Mouse (Mus musculus) c-Kit-positive CD71-negative TER-119-negative erythroid progenitor cells, embryonic 14.5 days (primary cell): Measurements from ENCODE around the gene Sspo.
A peak's percentile ranks its signal among the peaks of the same experiment; 100 is the strongest.

Source experiments
- DNase-seq: peaks from one replicate; pipeline ENCODE4 v3.0.0-alpha.2; 2013; ENCODE audit warnings: low read depth

Sspo gene

DNA sequence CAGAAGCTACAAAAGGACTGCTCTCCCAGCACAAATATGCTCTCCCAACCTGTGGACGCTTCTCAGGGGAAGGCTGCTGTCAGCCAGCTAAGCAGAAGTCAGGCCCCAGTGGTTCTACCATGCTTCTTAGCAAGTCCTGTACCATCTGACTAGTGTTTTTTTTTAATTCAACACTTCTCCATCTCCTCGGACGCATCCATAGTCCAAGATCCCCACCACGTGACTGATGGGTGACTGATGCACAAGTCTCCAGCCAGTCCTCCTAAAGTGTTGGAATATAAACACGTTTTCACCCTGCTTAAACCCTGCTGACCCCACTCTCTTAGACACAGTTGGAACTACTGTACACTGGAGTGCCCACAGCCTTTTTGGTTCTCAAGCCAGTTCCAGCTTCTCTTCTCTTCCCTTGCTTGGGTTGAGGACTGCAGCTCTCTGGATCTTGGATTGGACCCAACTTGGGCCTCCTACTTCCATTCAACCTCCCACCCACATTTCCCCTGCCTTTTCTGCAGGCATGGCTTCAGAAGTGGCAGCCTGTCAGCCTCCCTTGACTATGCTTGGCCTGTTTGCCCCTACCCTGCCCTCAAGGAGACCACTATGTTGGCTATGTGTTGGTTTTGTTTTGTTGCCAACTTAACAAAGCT, 12.2 kb upstream of the Sspo start:
- no peak for DNase-seq

- no peak for DNase-seq
Measured at GRCm38 (mm10) chr6:48437679-48438376, 10.2 kb upstream of the Sspo start.

GRCm38 (mm10) chr6:48438475-48439125, 9.4 kb upstream of the Sspo start:
- no peak for DNase-seq

- no peak for DNase-seq
Measured at GRCm38 (mm10) chr6:48439654-48440053, 8.4 kb upstream of the Sspo start.

GRCm38 (mm10) chr6:48440306-48441014, 7.6 kb upstream of the Sspo start:
- no peak for DNase-seq

GRCm38 (mm10) chr6:48443592-48444309, 4.3 kb upstream of the Sspo start:
- DNase-seq = peak; percentile 81

- DNase-seq = peak; percentile 48
Measured at GRCm38 (mm10) chr6:48444310-48445180, 3.5 kb upstream of the Sspo start.

DNA sequence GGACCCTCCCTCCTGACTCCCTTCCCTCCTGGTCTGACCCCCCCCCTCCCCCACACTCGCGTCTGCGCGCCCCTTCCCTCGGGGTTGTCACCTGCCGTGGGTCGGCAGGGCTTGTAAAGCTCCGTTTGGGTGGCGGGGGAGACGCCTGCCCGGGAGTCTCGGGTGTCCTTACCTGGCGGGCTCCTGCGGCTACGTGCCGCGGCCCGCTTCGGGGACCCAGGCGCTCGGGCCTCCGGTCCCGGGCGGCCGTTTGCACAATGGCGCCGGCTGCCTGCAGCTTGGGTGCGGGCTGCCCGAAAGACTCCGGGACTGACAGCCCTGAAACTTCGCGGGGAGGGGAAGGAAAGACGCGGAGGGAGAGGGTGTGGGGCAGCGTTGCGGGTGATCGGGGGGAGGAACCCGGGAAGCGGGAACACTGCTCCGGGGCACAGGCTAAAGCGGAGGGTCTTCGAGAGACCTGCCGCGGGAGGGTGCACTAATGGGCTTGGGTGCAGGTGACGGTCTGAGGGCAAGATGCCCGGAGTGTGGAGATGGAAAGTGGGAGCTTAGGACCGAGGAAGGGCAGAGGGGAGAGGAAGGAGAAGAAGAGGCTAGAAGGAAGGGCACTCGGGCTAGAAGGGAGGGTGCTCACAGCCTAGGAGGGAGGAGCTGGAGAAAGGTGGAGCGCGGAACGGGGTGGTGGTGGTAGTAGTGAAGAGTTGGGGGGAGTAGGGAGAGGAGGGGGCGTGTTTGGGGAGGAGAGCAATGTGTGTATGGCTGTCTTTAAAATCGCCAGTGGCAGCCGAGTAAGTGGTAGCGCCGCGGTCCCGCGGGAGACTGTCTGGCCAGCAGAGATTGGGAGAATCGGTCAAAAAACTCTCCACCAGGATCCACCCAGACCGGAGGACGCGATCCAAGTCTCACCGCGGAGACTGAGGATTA, 2.6 kb upstream of the Sspo start, which contains the start of gene Zfp467:
Zfp467 (minus strand) TSS at position 645 of the 921 bp plus-strand sequence.
- no peak for DNase-seq

GRCm38 (mm10) chr6:48446256-48446655, 1.8 kb upstream of the Sspo start:
- DNase-seq = no peak

DNA sequence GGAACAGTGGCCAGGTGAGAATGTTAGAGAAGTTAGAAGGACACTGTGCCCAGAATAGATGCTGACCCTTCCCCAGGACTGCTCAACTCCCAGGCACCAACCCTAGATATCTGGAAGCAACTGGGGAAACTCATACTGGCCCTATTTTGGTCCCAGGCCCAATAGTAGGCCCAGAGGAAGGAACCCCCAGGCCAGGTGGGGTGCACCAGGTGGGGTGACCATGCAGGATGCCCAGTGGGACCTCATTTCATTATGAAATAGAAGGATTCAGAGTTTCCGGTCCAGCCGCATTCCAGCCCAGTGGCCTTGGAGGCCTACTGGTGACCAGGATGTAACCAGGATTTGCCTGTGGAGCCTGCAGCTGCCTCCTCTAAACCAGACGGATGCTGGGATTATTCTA, 1.1 kb upstream of the Sspo start:
- no peak for DNase-seq

DNA sequence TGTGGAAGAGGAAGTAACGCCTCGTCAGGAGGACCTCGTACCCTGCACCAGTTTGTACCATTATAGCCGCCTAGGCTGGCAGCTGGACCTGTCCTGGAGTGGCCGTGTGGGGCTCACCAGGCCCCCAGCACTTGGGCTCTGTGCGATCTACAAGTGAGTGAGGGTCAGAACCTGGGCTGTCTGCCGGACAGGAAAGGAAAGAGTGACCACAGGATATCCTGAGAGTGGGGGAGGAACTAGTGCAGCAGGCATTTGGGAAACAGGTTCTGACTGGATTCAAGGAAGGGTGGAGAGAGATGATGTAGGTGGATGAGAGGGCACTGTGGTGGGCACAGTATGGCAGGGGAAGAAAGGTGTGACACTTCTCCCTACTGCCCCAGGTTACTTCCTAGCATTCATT, 498 bp downstream of the Sspo start:
- DNase-seq = no peak

- no peak for DNase-seq
Measured at GRCm38 (mm10) chr6:48452151-48452550, 4.1 kb downstream of the Sspo start.

DNA sequence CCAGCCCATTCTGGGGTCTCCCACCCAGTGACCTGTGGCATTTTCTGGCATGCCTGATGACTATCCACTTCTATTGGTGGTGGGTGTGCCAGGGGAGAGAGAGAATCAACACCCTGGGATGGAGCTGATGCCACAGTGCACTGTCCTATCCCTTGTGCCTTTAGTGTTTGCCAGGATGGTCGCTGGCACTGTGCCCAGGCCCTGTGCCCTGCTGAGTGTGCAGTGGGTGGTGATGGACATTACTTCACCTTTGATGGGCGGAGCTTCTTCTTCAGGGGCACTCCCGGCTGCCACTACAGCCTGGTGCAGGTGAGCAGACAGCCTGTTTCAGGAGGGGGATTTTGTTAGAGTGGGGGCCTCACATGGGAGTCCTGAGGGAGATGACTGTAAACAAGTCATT, 4.7 kb downstream of the Sspo start:
- DNase-seq = no peak

DNA sequence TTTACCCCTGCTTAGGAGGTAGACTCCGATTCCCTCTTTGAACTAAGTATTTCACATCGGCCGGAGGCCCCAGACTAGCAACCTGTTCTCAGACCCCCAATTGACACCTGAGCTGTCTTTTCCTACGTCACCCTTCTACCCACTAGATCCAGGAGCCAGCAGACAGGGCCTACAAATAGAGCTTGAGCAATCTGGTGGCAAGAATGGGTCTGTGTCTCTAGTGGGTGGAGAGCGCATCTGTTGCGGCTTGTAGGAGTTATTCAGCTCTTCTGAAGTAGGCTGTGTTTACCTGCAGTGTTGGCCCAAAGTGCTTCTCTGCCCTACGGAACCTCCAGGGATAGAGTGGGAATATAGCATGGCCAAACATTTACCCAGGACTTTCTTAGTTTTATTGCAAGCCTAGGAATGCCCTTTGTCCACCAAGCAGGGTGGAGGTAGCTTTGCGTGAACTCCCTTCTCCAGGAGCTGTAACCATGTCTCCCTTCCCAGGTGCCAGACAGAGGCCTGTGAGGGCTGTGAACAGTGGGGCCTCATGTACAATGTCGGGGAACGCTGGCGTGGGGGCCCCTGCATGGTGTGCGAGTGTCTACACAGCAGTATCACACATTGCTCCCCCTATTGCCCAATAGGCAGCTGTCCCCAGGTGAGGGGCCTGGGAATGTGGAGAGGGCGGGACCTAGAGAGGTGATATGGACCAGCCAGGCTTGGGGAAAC, 17.1 kb downstream of the Sspo start:
- DNase-seq = no peak

DNA sequence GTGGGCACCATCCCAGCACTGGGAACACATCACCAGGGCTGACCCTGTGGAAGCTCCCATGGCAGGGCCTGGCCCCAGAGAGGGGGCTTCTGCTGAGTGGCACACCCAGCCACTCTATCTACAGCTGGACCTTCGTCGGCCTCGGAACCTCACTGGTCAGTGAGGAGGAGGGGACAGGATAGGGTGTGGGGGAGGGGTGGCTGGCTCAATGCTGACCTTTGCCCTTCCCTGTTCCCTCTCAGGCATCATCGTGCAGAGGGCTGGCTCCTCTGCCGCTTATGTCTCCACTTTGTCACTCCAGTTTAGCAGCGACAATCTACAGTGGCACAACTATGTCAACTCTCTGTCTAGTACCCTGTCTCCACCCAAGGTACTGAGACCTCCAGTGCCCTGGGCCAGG, 18.7 kb downstream of the Sspo start:
- DNase-seq = no peak

DNA sequence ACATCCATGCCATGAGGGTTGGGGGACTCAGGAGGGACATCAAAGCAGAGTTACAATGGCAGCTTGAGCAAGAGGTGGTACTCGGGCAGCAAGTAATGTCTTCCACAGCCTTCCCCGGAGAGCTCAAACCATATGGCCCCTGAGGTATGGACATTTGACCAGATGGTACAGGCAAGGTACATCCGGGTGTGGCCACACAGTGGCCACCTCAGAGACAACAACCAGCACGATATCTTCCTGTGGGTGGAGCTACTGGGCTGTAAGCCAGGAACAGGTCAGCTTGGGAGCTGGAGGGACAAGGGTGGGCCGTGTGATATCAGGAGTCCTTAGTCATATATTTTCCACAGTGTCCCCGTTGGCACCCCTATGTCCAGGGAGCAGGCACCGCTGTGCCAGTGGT, 19.5 kb downstream of the Sspo start:
- no peak for DNase-seq

DNA sequence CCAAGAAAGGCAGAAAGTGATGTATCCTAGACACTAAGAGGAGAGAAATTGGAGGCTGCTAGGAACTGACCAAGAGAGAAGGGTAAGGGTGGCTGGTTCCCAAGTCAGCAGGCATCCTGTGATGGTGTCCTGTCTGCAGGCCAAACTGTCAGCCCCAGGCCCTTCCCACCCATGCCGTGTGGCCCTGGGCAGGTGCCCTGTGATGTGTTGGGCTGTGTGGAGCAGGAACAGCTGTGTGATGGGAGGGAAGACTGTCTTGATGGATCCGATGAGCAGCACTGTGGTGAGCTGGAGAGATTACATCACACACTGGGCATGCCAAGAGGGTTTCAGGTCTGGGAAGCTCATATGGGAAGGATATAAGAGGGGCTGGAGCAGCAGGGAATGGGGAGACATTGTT, 22.7 kb downstream of the Sspo start:
- no peak for DNase-seq

DNA sequence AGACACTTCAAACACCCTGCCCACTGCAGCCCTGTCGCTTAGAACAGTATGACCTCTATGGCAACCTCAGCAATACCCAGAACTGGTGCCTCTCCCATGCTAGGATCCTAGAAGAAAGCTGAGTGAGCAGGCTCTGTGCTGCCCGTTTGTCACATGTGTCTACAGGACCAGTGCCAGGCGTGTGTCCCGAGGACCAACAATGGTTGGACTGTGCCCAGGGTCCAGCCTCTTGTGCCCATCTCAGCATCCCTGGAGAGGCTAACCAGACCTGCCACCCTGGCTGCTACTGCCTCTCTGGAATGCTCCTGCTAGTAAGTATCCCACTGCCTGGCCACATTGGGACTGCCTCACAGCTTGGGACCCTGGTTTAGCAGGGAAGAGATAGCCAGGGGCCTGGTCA, 30.4 kb downstream of the Sspo start:
- no peak for DNase-seq

GRCm38 (mm10) chr6:48482501-48482900, 34.5 kb downstream of the Sspo start:
- no peak for DNase-seq
